Comparison of ENCODE assay signal across 26 mouse cellular contexts in genomic region chr15:62273855-62274488, GRCm38 (mm10).
"Had no signal": no experiment of that assay in that cellular context is flagged by ENCODE, and none has a peak within 500 bp of the region (broad histone marks: within the 10 kb centered on the region; RNA-seq: fewer than 3 reads in every experiment).

No protein-coding gene starts in this region.

- H3K36me3 ChIP-seq: embryonic facial prominence, embryonic 10.5 days; embryonic facial prominence, embryonic 12.5 days; embryonic facial prominence, embryonic 13.5 days; embryonic facial prominence, embryonic 15.5 days; forebrain, embryonic 10.5 days; forebrain, embryonic 12.5 days; forebrain, embryonic 15.5 days had no signal

- H3K4me2 ChIP-seq: embryonic facial prominence, embryonic 12.5 days; embryonic facial prominence, embryonic 13.5 days; embryonic facial prominence, embryonic 15.5 days; forebrain, embryonic 12.5 days; forebrain, embryonic 13.5 days; forebrain, embryonic 15.5 days had no signal

- H3K27ac ChIP-seq: embryonic facial prominence, embryonic 10.5 days; embryonic facial prominence, embryonic 12.5 days; embryonic facial prominence, embryonic 13.5 days; embryonic facial prominence, embryonic 15.5 days; forebrain, embryonic 10.5 days; forebrain, embryonic 12.5 days; forebrain, embryonic 13.5 days; forebrain, embryonic 15.5 days; gastrocnemius, adult 2 months; heart, adult 2 months had no signal

- H3K9ac ChIP-seq: embryonic facial prominence, embryonic 12.5 days; embryonic facial prominence, embryonic 13.5 days; embryonic facial prominence, embryonic 15.5 days; forebrain, embryonic 12.5 days; forebrain, embryonic 13.5 days; forebrain, embryonic 15.5 days; forebrain, postnatal 0 days had no signal

- H3K9me3 ChIP-seq: embryonic facial prominence, embryonic 10.5 days; embryonic facial prominence, embryonic 12.5 days; embryonic facial prominence, embryonic 13.5 days; embryonic facial prominence, embryonic 15.5 days; forebrain, embryonic 12.5 days; forebrain, embryonic 13.5 days; forebrain, embryonic 15.5 days had no signal

- H3K27me3 ChIP-seq: embryonic facial prominence, embryonic 12.5 days; embryonic facial prominence, embryonic 13.5 days; embryonic facial prominence, embryonic 15.5 days; forebrain, embryonic 12.5 days; forebrain, embryonic 13.5 days; forebrain, embryonic 15.5 days had no signal

- H3K4me1 ChIP-seq: embryonic facial prominence, embryonic 10.5 days; embryonic facial prominence, embryonic 12.5 days; embryonic facial prominence, embryonic 13.5 days; embryonic facial prominence, embryonic 15.5 days; forebrain, embryonic 10.5 days; forebrain, embryonic 12.5 days; forebrain, embryonic 13.5 days; forebrain, embryonic 15.5 days had no signal

- ATAC-seq: forebrain, embryonic 13.5 days; forebrain, embryonic 14.5 days; forebrain, embryonic 15.5 days; forebrain, embryonic 16.5 days; forebrain, postnatal 0 days had no signal

- H3K4me3 ChIP-seq: embryonic facial prominence, embryonic 10.5 days; embryonic facial prominence, embryonic 12.5 days; embryonic facial prominence, embryonic 13.5 days; embryonic facial prominence, embryonic 15.5 days; erythroblast, embryonic 14.5 days; forebrain, embryonic 10.5 days; forebrain, embryonic 12.5 days; forebrain, embryonic 13.5 days; forebrain, embryonic 15.5 days; gastrocnemius, adult 2 months; heart, adult 2 months had no signal

- DNase-seq: cerebellum, adult 9-10 months; cerebellum, adult 9-11 months; cerebellum, postnatal 10 days; cerebellum, postnatal 14 days; cerebellum, postnatal 25 days; cerebellum, postnatal 36 days; embryo, embryonic 11 days; forebrain, postnatal 0 days; gastrocnemius, adult 2 months; gastrocnemius, postnatal 10 days; gastrocnemius, postnatal 14 days; gastrocnemius, postnatal 25 days; gastrocnemius, postnatal 36 days; heart, adult 18-20 months; heart, adult 2 months had no signal
